Mouse (Mus musculus) spleen, adult 2 months (tissue): ENCODE results near the gene Chrm1.

Experiments
- CTCF ChIP-seq: fragments of 200-500 bp; IDR thresholded peaks from 2 replicates; pipeline ENCODE4 v1.5.1; 2011; ENCODE audit warnings: mild to moderate bottlenecking, inconsistent platforms; ENCODE audit not compliant: insufficient read depth, insufficient read length, insufficient replicate concordance; ENCODE audit errors: extremely low read depth
- POLR2A ChIP-seq: fragments of 200-500 bp; IDR thresholded peaks from 2 replicates; pipeline ENCODE4 v1.6.1; 2011; ENCODE audit warnings: low read depth, low read length, inconsistent platforms

DNA sequence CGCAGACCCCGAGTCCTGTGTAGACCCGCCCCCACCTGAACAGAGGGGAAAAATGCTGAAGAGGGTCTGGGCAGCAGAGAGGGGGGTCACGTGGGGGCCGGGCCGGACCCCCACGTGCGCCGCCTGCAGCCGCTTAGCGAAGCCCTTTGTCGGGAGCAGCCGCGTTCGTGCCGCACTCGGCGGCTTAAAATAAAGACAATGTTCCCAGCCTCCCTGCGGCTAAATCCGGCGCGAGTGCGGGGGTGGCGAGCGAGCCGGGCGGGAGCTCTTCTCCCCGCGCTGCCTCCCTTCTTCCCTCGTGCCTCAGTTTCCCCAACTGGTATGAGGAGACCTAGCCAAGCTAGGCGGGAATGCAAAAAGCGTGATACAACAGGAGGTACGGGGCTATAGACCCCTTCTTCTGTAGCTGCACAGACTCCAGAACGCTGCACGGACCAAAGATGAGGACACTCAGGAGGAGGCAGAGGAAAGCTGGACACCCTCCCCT is 1.7 kb upstream of the Chrm1 start:
- TF ChIP-seq CTCF (no peak), POLR2A (no peak)
